Mouse (Mus musculus): Measurements from ENCODE around the gene Gas2.

The Gas2 gene

GRCm38 (mm10) chr7:51969379-51969778 is 107.6 kb downstream of the Gas2 start:
- DNase-seq = peak; percentile 5

- peak; percentile 73 for DNase-seq
Observed at GRCm38 (mm10) chr7:51972252-51972855, 110.5 kb downstream of the Gas2 start.

- DNase-seq = no peak
Observed at GRCm38 (mm10) chr7:51973091-51973490, 111.3 kb downstream of the Gas2 start.

GRCm38 (mm10) chr7:51973526-51973925 is 111.7 kb downstream of the Gas2 start:
- no peak for DNase-seq

- no peak for DNase-seq
Observed at GRCm38 (mm10) chr7:51975181-51975580, 113.4 kb downstream of the Gas2 start.

GRCm38 (mm10) chr7:51979271-51979670 is 117.5 kb downstream of the Gas2 start:
- peak; percentile 47 for DNase-seq

GRCm38 (mm10) chr7:51982303-51982702 is 120.5 kb downstream of the Gas2 start:
- DNase-seq = no peak

GRCm38 (mm10) chr7:51985763-51986162 is 123.9 kb downstream of the Gas2 start:
- DNase-seq = no peak

- no peak for DNase-seq
Observed at GRCm38 (mm10) chr7:51986909-51987308, 125.1 kb downstream of the Gas2 start.

GRCm38 (mm10) chr7:51991020-51991419 is 129.2 kb downstream of the Gas2 start:
- no peak for DNase-seq

- DNase-seq = peak; percentile 93
Observed at GRCm38 (mm10) chr7:52005511-52006295, 143.9 kb downstream of the Gas2 start, which contains the start of gene Svip. Svip (minus strand) TSS chr7:52006018.

- no peak for DNase-seq
Observed at GRCm38 (mm10) chr7:52006296-52006630, 144.4 kb downstream of the Gas2 start.

GRCm38 (mm10) chr7:52007138-52007537 is 145.3 kb downstream of the Gas2 start:
- no peak for DNase-seq

- no peak for DNase-seq
Observed at GRCm38 (mm10) chr7:52013457-52013856, 151.6 kb downstream of the Gas2 start.

GRCm38 (mm10) chr7:52015180-52015579 is 153.4 kb downstream of the Gas2 start:
- no peak for DNase-seq

GRCm38 (mm10) chr7:52015628-52016027 is 153.8 kb downstream of the Gas2 start, which contains the start of gene 1700015G11Rik:
1700015G11Rik (minus strand) TSS chr7:52015728.
- no peak for DNase-seq

GRCm38 (mm10) chr7:52022039-52022438 is 160.2 kb downstream of the Gas2 start:
- DNase-seq = no peak

- DNase-seq = no peak
Observed at GRCm38 (mm10) chr7:52024050-52024626, 162.3 kb downstream of the Gas2 start.

- peak; percentile 71 for DNase-seq
Observed at GRCm38 (mm10) chr7:52037600-52038582, 176.1 kb downstream of the Gas2 start.

All from embryo, embryonic 11 days (tissue).